Mouse (Mus musculus): ENCODE measurements around the gene Tbc1d22a. TPM values are rescaled to one million over a fixed set of nuclear protein-coding genes. Genes with fewer than 3 reads are reported as not detected.

Tbc1d22a gene
- polyA plus RNA-seq, 1 experiment = 16.3 TPM

GRCm38 (mm10) chr15:86168941-86169816 is 45.1 kb upstream of the Tbc1d22a start:
- H3K4me1 ChIP-seq (ENCODE audit: control insufficient read depth, insufficient read depth, low read length) = peaks cover 5% of the 10 kb centered on the region; the same call in 1 of the 2 replicates
- no peak overlapping the region for H3K4me3 ChIP-seq (replicated peaks; ENCODE audit: control insufficient read depth, low read depth, low read length)
- TF ChIP-seq POLR2A (IDR thresholded peaks at IDR 0.05; ENCODE audit: borderline replicate concordance, control insufficient read depth, low read depth, low read length) (no peak), CTCF (IDR thresholded peaks at IDR 0.05; ENCODE audit: control insufficient read depth, insufficient read depth, low read length) (no peak)
- H3K27ac ChIP-seq (ENCODE audit: control insufficient read depth, insufficient read depth, low read depth, low read length, poor library complexity) = no peak overlapping the region
- 64% methylated on average over 12 of the region's 12 CpGs for WGBS

GRCm38 (mm10) chr15:86169817-86170110 is 44.5 kb upstream of the Tbc1d22a start:
- Histone ChIP-seq H3K4me1 (ENCODE audit: control insufficient read depth, insufficient read depth, low read length) (peaks cover 5% of the 10 kb centered on the region; the same call in 1 of the 2 replicates), H3K27ac (ENCODE audit: control insufficient read depth, insufficient read depth, low read depth, low read length, poor library complexity) (peak overlapping the region; percentile 6; the same call in 1 of the 2 replicates), H3K4me3 (replicated peaks; ENCODE audit: control insufficient read depth, low read depth, low read length) (no peak overlapping the region)
- TF ChIP-seq POLR2A (IDR thresholded peaks at IDR 0.05; ENCODE audit: borderline replicate concordance, control insufficient read depth, low read depth, low read length) (no peak), CTCF (IDR thresholded peaks at IDR 0.05; ENCODE audit: control insufficient read depth, insufficient read depth, low read length) (no peak)
- WGBS = 71% methylated on average over 4 of the region's 4 CpGs

- 79% methylated on average over 12 of the region's 12 CpGs for WGBS
- no peak for TF ChIP-seq POLR2A (IDR thresholded peaks at IDR 0.05; ENCODE audit: borderline replicate concordance, control insufficient read depth, low read depth, low read length)
- no peak for TF ChIP-seq CTCF (IDR thresholded peaks at IDR 0.05; ENCODE audit: control insufficient read depth, insufficient read depth, low read length)
- H3K4me1 ChIP-seq (ENCODE audit: control insufficient read depth, insufficient read depth, low read length) = peaks cover 5% of the 10 kb centered on the region; the same call in 1 of the 2 replicates
- H3K4me3 ChIP-seq (replicated peaks; ENCODE audit: control insufficient read depth, low read depth, low read length) = no peak overlapping the region
- 0 out of 2 replicates have a peak overlapping the region, but pooled peaks have one; percentile 16 for H3K27ac ChIP-seq (ENCODE audit: control insufficient read depth, insufficient read depth, low read depth, low read length, poor library complexity)
Observed at GRCm38 (mm10) chr15:86171316-86171715, 42.9 kb upstream of the Tbc1d22a start.

GRCm38 (mm10) chr15:86172124-86172523 is 42.1 kb upstream of the Tbc1d22a start:
- 41% methylated on average over 3 of the region's 3 CpGs for WGBS
- H3K27ac ChIP-seq (ENCODE audit: control insufficient read depth, insufficient read depth, low read depth, low read length, poor library complexity) = peak overlapping the region; percentile 46; the same call in 1 of the 2 replicates
- peaks cover 5% of the 10 kb centered on the region; the same call in 1 of the 2 replicates for H3K4me1 ChIP-seq (ENCODE audit: control insufficient read depth, insufficient read depth, low read length)
- no peak overlapping the region for H3K4me3 ChIP-seq (replicated peaks; ENCODE audit: control insufficient read depth, low read depth, low read length)
- TF ChIP-seq CTCF (IDR thresholded peaks at IDR 0.05; ENCODE audit: control insufficient read depth, insufficient read depth, low read length) = no peak
- TF ChIP-seq POLR2A (IDR thresholded peaks at IDR 0.05; ENCODE audit: borderline replicate concordance, control insufficient read depth, low read depth, low read length) = no peak

DNA sequence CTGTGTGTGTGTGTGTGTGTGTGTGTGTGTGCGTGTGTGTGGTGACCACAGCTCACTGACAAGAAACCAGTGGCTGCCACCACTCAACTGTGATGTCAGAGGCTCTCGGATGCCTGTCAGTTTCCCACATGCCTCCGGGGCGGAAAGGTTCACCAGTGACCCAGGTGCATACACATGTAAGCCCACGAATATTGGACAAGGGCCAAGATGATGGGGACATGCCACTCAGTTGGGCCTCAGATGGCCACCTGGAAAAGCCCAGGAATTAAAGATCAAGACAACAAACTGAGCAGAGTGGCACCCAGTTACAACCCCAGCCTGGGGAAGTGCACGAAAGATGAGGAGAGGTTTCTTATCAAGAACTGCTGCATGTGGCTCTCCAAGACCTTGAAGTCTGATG is 41.7 kb upstream of the Tbc1d22a start:
- TF ChIP-seq CTCF (IDR thresholded peaks at IDR 0.05; ENCODE audit: control insufficient read depth, insufficient read depth, low read length) (no peak), POLR2A (IDR thresholded peaks at IDR 0.05; ENCODE audit: borderline replicate concordance, control insufficient read depth, low read depth, low read length) (no peak)
- Histone ChIP-seq H3K27ac (ENCODE audit: control insufficient read depth, insufficient read depth, low read depth, low read length, poor library complexity) (peak overlapping the region; percentile 52), H3K4me1 (ENCODE audit: control insufficient read depth, insufficient read depth, low read length) (peaks cover 5% of the 10 kb centered on the region; the same call in 1 of the 2 replicates), H3K4me3 (replicated peaks; ENCODE audit: control insufficient read depth, low read depth, low read length) (no peak overlapping the region)
- 33% methylated on average over 6 of the region's 6 CpGs for WGBS

DNA sequence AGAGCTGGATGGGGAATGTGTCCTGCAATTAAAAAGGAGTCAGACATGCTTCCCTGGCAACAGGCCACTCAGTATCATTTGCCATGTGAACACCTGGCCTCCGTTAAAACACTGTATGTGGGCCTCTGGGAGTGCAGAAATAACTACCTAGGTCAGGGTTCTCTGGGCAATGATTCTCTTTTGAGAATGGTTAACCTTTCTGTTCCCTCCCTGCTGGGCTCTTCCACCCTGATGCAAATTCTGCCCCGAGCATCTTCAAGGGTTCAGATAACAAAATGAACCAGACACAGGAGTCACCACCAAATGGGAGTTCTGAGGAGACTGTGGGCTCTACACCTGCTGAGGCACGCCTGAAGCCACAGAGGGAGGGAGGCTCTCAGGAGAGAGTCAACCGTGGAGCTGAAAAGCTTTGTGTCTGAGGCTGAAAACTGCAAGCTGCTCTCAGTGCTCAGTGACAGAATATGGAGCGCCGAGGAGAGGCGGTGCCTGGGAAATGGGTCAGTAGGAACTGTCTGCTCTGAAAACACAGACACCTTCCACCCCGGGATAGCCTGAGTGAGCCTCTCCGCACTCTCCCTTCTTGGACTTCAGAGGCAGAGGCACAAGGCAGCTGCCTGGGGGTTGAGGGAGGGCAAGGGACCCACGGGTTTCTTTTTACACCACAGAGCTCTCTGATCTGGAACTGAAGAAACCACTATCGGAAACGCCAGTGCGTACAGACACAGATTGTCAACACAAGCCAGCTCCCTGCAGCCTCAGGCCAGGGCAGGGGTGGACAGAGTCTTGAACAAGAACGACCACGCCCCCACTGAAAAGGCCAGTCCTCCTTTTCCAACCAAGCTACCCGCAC is 40.9 kb upstream of the Tbc1d22a start:
- Histone ChIP-seq H3K4me3 (replicated peaks; ENCODE audit: control insufficient read depth, low read depth, low read length) (no peak overlapping the region), H3K27ac (ENCODE audit: control insufficient read depth, insufficient read depth, low read depth, low read length, poor library complexity) (peak overlapping the region; percentile 89), H3K4me1 (ENCODE audit: control insufficient read depth, insufficient read depth, low read length) (peaks cover 5% of the 10 kb centered on the region; the same call in 1 of the 2 replicates)
- WGBS = 29% methylated on average over 16 of the region's 16 CpGs
- TF ChIP-seq POLR2A (IDR thresholded peaks at IDR 0.05; ENCODE audit: borderline replicate concordance, control insufficient read depth, low read depth, low read length) = no peak
- no peak for TF ChIP-seq CTCF (IDR thresholded peaks at IDR 0.05; ENCODE audit: control insufficient read depth, insufficient read depth, low read length)

GRCm38 (mm10) chr15:86175253-86176050 is 38.8 kb upstream of the Tbc1d22a start:
- Histone ChIP-seq H3K4me1 (ENCODE audit: control insufficient read depth, insufficient read depth, low read length) (peaks cover 1% of the 10 kb centered on the region; the same call in 1 of the 2 replicates), H3K4me3 (replicated peaks; ENCODE audit: control insufficient read depth, low read depth, low read length) (no peak overlapping the region), H3K27ac (ENCODE audit: control insufficient read depth, insufficient read depth, low read depth, low read length, poor library complexity) (peak overlapping the region; percentile 18; the same call in 1 of the 2 replicates)
- 76% methylated on average over 3 of the region's 3 CpGs for WGBS
- TF ChIP-seq CTCF (IDR thresholded peaks at IDR 0.05; ENCODE audit: control insufficient read depth, insufficient read depth, low read length) (no peak), POLR2A (IDR thresholded peaks at IDR 0.05; ENCODE audit: borderline replicate concordance, control insufficient read depth, low read depth, low read length) (no peak)

Measured in bone marrow, adult 2 months (tissue).